Mouse (Mus musculus) heart, postnatal 0 days (tissue): ENCODE measurements around the gene Vim. TPM values are rescaled to one million over a fixed set of nuclear protein-coding genes. Genes with fewer than 3 reads are reported as not detected.

Experiments used
- ATAC-seq: fragments of 200-750 bp; cut with Nextera tagmentation; 2 replicates; pipeline ENCODE4 v1.8.0; 2017; ENCODE audit warnings: low read depth, moderate number of reproducible peaks, moderate library complexity; ENCODE audit not compliant: insufficient read depth
- DNase-seq: peaks from one replicate; pipeline ENCODE4 v3.0.0-alpha.2; 2016; ENCODE audit warnings: low spot score
- H3K27ac ChIP-seq: fragments of 300-500 bp; sonication (generic); 2 replicates; pipeline ENCODE4 v1.5.1; 2014; ENCODE audit warnings: low read depth, mild to moderate bottlenecking
- H3K27me3 ChIP-seq: fragments of 300-500 bp; sonication (generic); 2 replicates; pipeline ENCODE4 v1.6.1; 2014; ENCODE audit warnings: low read length, mixed read lengths; ENCODE audit not compliant: control insufficient read depth, insufficient read depth
- H3K36me3 ChIP-seq: fragments of 300-500 bp; sonication (generic); replicated peaks from 2 replicates; pipeline ENCODE4 v1.6.1; 2014; ENCODE audit warnings: low read length, mixed read lengths; ENCODE audit not compliant: control insufficient read depth, insufficient read depth
- H3K4me1 ChIP-seq: fragments of 300-500 bp; sonication (generic); 2 replicates; pipeline ENCODE4 v1.6.1; 2014; ENCODE audit warnings: antibody characterized with exemption; ENCODE audit not compliant: control insufficient read depth, insufficient read depth
- H3K4me2 ChIP-seq: fragments of 300-500 bp; sonication (generic); 2 replicates; pipeline ENCODE4 v1.6.1; 2014; ENCODE audit warnings: low read depth, mild to moderate bottlenecking, low read length, moderate library complexity
- H3K4me3 ChIP-seq: fragments of 300-500 bp; sonication (generic); 2 replicates; pipeline ENCODE4 v1.5.1; 2014; ENCODE audit warnings: low read depth, low read length
- H3K9ac ChIP-seq: fragments of 300-500 bp; sonication (generic); replicated peaks from 2 replicates; pipeline ENCODE4 v1.6.1; 2014; ENCODE audit warnings: low read depth, low read length, mixed read lengths
- H3K9me3 ChIP-seq: fragments of 300-500 bp; sonication (generic); replicated peaks from 2 replicates; pipeline ENCODE4 v1.6.1; 2016; ENCODE audit warnings: low read length; ENCODE audit not compliant: control insufficient read depth
- CTCF ChIP-seq: IDR thresholded peaks from 2 replicates; pipeline ENCODE4 v1.5.1; 2016; ENCODE audit warnings: antibody characterized with exemption, control low read depth, low read depth
- EP300 ChIP-seq: IDR thresholded peaks from 2 replicates; pipeline ENCODE4 v1.6.1; 2016; ENCODE audit warnings: antibody characterized with exemption, low read depth
- WGBS: fragments of 180-500 bp; shearing (Covaris S2); extraction: QIAGEN DNeasy Blood & Tissue Kit; methylation state at CpG from one replicate; pipeline ENCODE4 v1.1.7; 2014; 5-methylcytosine and 5-hydroxymethylcytosine counted together
- polyA plus RNA-seq: library from polyadenylated mRNA; unstranded; fragments of >200 nt; fragmentation: Nextera tagmentation; extraction: Ambion mirVana; gene quantifications from 2 replicates; pipeline ENCODE4 v1.2.1, GENCODE M21; 2015
- total RNA-seq: library from RNA; depleted of rRNA; stranded (reverse); fragments of >200 nt; gene quantifications from 2 replicates; pipeline ENCODE4 v1.2.3, GENCODE M21; 2014; ENCODE audit warnings: low replicate concordance

Gene Vim
- total and polyA plus RNA-seq, 2 experiments from 2014 or later = 707 to 2,529 TPM

GRCm38 (mm10) chr2:13557145-13558030 is 16.3 kb upstream of the Vim start:
- DNase-seq = no peak
- TF ChIP-seq CTCF = no peak
- TF ChIP-seq EP300 = no peak
- WGBS = 51% methylated on average over 9 of the region's 9 CpGs

GRCm38 (mm10) chr2:13558607-13559262 is 15.0 kb upstream of the Vim start:
- DNase-seq = peak; percentile 50
- no peak overlapping the region for H3K4me2 ChIP-seq
- no peak overlapping the region for H3K9ac ChIP-seq
- peak overlapping the region; percentile 67 for H3K27ac ChIP-seq
- no peaks in the 10 kb centered on the region for H3K27me3 ChIP-seq
- peak; percentile 68 for ATAC-seq
- TF ChIP-seq CTCF (no peak), EP300 (no peak)
- H3K4me1 ChIP-seq = 0 out of 2 replicates have a peak, but pooled peaks cover 4% of the 10 kb centered on the region
- H3K9me3 ChIP-seq = no peaks in the 10 kb centered on the region
- WGBS = 37% methylated on average over 5 of the region's 5 CpGs
- no peaks in the 10 kb centered on the region for H3K36me3 ChIP-seq
- H3K4me3 ChIP-seq = no peak overlapping the region

More at GRCm38 (mm10) chr2:13557145-13558030, 16.3 kb upstream of the Vim start:
- Histone ChIP-seq H3K27me3 (no peaks in the 10 kb centered on the region), H3K4me1 (0 out of 2 replicates have a peak, but pooled peaks cover 6% of the 10 kb centered on the region), H3K36me3 (no peaks in the 10 kb centered on the region), H3K4me3 (no peak overlapping the region), H3K4me2 (no peak overlapping the region), H3K9ac (no peak overlapping the region), H3K9me3 (no peaks in the 10 kb centered on the region), H3K27ac (peak overlapping the region; percentile 67)
- no peak for ATAC-seq

- 57% methylated on average over 5 of the region's 5 CpGs for WGBS
- DNase-seq = no peak
- Histone ChIP-seq H3K36me3 (no peaks in the 10 kb centered on the region), H3K9ac (no peak overlapping the region), H3K9me3 (no peaks in the 10 kb centered on the region), H3K27me3 (no peaks in the 10 kb centered on the region), H3K4me2 (no peak overlapping the region), H3K27ac (peak overlapping the region; percentile 67; the same call in 1 of the 2 replicates), H3K4me1 (no peaks in the 10 kb centered on the region), H3K4me3 (no peak overlapping the region)
- ATAC-seq = no peak
- no peak for TF ChIP-seq CTCF
- TF ChIP-seq EP300 = no peak
These were observed 14.4 kb upstream of the Vim start for GRCm38 (mm10) chr2:13559303-13559702.

GRCm38 (mm10) chr2:13559729-13560128 is 14.0 kb upstream of the Vim start:
- no peaks in the 10 kb centered on the region for H3K4me1 ChIP-seq
- H3K27me3 ChIP-seq = no peaks in the 10 kb centered on the region
- no peak overlapping the region for H3K9ac ChIP-seq
- no peak overlapping the region for H3K4me2 ChIP-seq
- no peak overlapping the region for H3K4me3 ChIP-seq
- no peaks in the 10 kb centered on the region for H3K36me3 ChIP-seq
- ATAC-seq (no peak), DNase-seq (no peak)
- WGBS = 82% methylated on average over 5 of the region's 5 CpGs
- no peak for TF ChIP-seq EP300
- H3K27ac ChIP-seq = no peak overlapping the region
- no peaks in the 10 kb centered on the region for H3K9me3 ChIP-seq

GRCm38 (mm10) chr2:13560396-13560795 is 13.3 kb upstream of the Vim start:
- 68% methylated on average over 2 of the region's 2 CpGs for WGBS
- Histone ChIP-seq H3K4me3 (no peak overlapping the region), H3K27ac (no peak overlapping the region), H3K4me2 (no peak overlapping the region), H3K9me3 (no peaks in the 10 kb centered on the region), H3K4me1 (no peaks in the 10 kb centered on the region), H3K9ac (no peak overlapping the region), H3K27me3 (no peaks in the 10 kb centered on the region), H3K36me3 (no peaks in the 10 kb centered on the region)
- ATAC-seq = no peak
- TF ChIP-seq EP300 (no peak), CTCF (no peak)
- no peak for DNase-seq
